Mouse (Mus musculus): ENCODE measurements around the gene Zfp280b. TPM values are rescaled to one million over a fixed set of nuclear protein-coding genes. Genes with fewer than 3 reads are reported as not detected.
"Not testable (repeated sequence)": the region's sequence is repeated elsewhere in the genome, so short reads cannot be mapped to it uniquely, and the experiment has no call there.

The Zfp280b gene
- polyA plus RNA-seq, 1 experiment from 2014 or later, result 14.1 TPM

DNA sequence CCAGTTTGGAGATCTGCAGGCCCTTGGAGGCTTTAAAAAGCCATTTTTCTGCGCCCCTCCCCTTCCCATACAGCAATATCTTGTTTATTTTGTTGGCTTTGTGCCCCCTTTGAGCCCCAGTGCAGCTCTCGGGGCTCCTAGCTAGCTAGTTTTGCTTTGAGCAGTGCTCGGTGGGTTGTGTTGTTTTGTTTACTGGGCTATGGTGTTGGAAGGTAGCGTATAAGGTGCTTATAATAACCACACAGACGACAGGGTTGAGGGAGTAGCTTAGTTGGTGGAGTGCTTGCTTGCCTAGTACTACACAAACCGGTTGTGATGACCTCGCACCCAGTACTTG lies 637 bp downstream of the Zfp280b start:
- Histone ChIP-seq H3K4me3 (replicated peaks) (peak overlapping the region; percentile 91), H3K4me2 (replicated peaks) (peak overlapping the region; percentile 83), H3K27ac (peak overlapping the region; percentile 49; the same call in 1 of the 2 replicates), H3K36me3 (peaks cover 24% of the 10 kb centered on the region), H3K9me3 (no peaks in the 10 kb centered on the region), H3K9ac (replicated peaks) (peak overlapping the region; percentile 93), H3K4me1 (replicated peaks) (peaks cover 17% of the 10 kb centered on the region), H3K27me3 (no peaks in the 10 kb centered on the region)
- 22% methylated on average over 7 of the region's 7 CpGs for WGBS
- 0 out of 2 replicates have a peak, but pooled peaks have one; percentile 2 for ATAC-seq

DNA sequence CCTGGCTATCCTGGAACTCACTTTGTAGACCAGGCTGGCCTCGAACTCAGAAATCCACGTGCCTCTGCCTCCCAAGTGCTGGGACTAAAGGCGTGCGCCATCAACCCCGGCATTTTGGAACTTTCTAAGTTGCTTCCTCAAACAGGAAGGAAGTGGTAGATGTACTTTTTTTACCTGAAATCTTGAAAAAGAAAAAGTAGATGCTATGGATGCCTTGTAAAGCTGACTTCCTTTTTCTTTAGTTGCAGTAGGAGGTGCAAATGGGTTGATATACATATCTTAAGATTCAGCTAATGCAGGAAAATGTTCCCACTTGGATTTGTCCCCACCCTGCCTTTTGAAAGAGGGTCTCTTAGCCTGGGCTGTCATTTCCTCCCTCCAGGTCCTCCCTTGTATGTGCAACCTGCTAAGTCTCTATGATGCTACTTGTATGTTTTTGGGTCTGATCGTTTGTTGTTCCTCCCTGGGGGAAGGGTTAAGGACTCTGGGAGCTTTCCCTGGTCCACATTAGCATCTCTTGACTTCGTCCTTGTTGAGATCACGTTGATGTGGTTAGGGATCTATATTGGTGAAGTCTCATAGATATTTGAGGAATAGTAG lies 1.7 kb downstream of the Zfp280b start:
- no peak for ATAC-seq
- no peaks in the 10 kb centered on the region for H3K27me3 ChIP-seq
- no peak overlapping the region for H3K4me3 ChIP-seq (replicated peaks)
- H3K9ac ChIP-seq (replicated peaks), result no peak overlapping the region
- peaks cover 17% of the 10 kb centered on the region for H3K4me1 ChIP-seq (replicated peaks)
- no peak overlapping the region; the same call in 1 of the 2 replicates for H3K4me2 ChIP-seq (replicated peaks)
- no peak overlapping the region for H3K27ac ChIP-seq
- 96% methylated on average over 8 of the region's 8 CpGs for WGBS
- H3K9me3 ChIP-seq, result no peaks in the 10 kb centered on the region
- peaks cover 34% of the 10 kb centered on the region for H3K36me3 ChIP-seq

DNA sequence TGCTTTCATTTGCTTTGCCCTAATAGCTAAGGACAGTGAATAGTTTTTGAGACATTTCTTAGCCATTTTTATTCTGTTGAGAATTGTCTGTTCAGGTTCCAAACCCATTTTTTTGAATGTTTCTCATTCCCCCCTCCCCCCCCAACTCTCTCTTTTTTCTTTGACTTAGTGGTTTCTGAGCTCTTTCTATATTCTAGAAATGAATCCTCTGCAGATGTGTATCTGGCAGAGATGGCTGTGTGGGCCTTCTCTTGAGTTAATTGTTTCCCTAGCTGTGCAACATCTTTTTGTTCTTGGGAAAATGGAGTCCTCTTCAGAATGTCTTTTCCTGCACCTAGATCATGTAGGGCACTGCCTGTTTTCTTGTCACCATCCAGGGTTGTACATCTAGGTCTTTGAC lies 2.8 kb downstream of the Zfp280b start:
- Histone ChIP-seq H3K4me2 (replicated peaks) (no peak overlapping the region), H3K27ac (no peak overlapping the region), H3K9me3 (no peaks in the 10 kb centered on the region), H3K4me3 (replicated peaks) (no peak overlapping the region), H3K4me1 (replicated peaks) (peaks cover 17% of the 10 kb centered on the region), H3K9ac (replicated peaks) (no peak overlapping the region), H3K36me3 (peaks cover 45% of the 10 kb centered on the region), H3K27me3 (no peaks in the 10 kb centered on the region)
- ATAC-seq, result no peak

- no peak for ATAC-seq
- Histone ChIP-seq H3K4me1 (replicated peaks) (peaks cover 15% of the 10 kb centered on the region), H3K4me2 (replicated peaks) (no peak overlapping the region), H3K4me3 (replicated peaks) (no peak overlapping the region), H3K27me3 (no peaks in the 10 kb centered on the region), H3K27ac (no peak overlapping the region), H3K9ac (replicated peaks) (no peak overlapping the region), H3K36me3 (peaks cover 59% of the 10 kb centered on the region), H3K9me3 (no peaks in the 10 kb centered on the region)
- 97% methylated on average over 5 of the region's 5 CpGs for WGBS
Observed at GRCm38 (mm10) chr10:76036962-76037361, 4.5 kb downstream of the Zfp280b start.

- H3K4me1 ChIP-seq (replicated peaks), result no peaks in the 10 kb centered on the region
- H3K9ac ChIP-seq (replicated peaks), result no peak overlapping the region
- no peaks in the 10 kb centered on the region for H3K9me3 ChIP-seq
- no peak for ATAC-seq
- peaks cover 29% of the 10 kb centered on the region for H3K36me3 ChIP-seq
- 48% methylated on average over 5 of the region's 5 CpGs for WGBS
- no peak overlapping the region for H3K4me3 ChIP-seq (replicated peaks)
- H3K27ac ChIP-seq, result no peak overlapping the region
- H3K4me2 ChIP-seq (replicated peaks), result no peak overlapping the region
- H3K27me3 ChIP-seq, result no peaks in the 10 kb centered on the region
Observed at GRCm38 (mm10) chr10:76045343-76045742, 12.9 kb downstream of the Zfp280b start.

DNA sequence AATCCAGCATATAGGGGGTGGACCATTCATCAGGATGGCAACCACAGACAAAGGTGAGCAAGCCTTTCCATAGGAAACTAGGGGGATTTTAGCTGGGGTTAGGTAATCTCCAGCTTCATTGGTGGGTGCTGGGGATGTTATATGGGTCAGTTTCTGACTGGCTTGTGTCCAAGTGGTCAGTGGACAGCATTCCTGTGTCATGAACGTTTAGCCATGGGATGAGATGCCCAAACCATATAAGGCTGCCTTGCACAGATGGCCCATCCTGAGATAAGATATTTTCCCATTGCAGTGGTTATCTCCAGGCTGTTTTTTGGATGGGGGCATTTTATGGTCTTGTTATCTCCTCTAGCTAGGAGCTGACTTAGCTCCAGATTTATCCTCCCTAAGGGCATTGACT lies 14.3 kb downstream of the Zfp280b start:
- no peak overlapping the region for H3K4me3 ChIP-seq (replicated peaks)
- H3K4me2 ChIP-seq (replicated peaks), result no peak overlapping the region
- WGBS, result 66% methylated on average over 1 of the region's 1 CpGs
- no peaks in the 10 kb centered on the region for H3K4me1 ChIP-seq (replicated peaks)
- H3K9me3 ChIP-seq, result no peaks in the 10 kb centered on the region
- no peak for ATAC-seq
- H3K27ac ChIP-seq, result no peak overlapping the region
- no peak overlapping the region for H3K9ac ChIP-seq (replicated peaks)
- H3K36me3 ChIP-seq, result peaks cover 15% of the 10 kb centered on the region
- no peaks in the 10 kb centered on the region for H3K27me3 ChIP-seq

DNA sequence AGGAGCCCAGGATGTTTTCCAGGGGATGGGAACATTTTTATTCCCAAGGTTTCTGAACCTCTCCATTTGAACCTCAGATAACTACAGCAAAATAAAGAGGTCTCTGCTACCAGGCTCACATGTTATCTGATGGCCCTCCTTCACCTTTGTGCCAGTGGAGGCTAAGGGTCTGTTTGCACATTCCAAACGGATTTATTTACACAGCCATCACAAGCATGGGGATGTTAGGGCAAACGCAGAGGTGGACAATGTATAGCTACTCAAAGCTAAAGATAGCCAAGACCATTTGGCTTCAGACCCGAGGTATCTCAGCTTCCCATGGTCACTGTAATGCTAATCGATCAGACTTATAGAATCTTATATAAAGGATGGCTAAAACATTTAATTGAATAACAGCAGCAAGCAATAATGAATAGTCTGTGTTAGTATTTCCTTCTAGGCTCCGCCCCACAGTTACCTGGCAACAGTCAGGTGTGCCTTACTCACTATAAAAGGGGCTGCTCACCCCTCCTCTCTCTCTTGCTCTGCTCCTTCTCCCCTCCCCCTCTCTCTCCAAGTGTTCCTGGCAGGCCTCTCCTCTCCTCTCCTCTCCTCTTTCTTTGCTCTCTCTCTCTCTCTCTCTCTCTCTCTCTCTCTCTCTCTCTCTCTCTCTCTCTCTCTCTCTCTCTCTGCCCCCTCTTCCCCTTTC lies 14.9 kb downstream of the Zfp280b start:
- Histone ChIP-seq H3K27ac (no peak overlapping the region), H3K4me3 (replicated peaks) (no peak overlapping the region), H3K9ac (replicated peaks) (no peak overlapping the region), H3K4me2 (replicated peaks) (no peak overlapping the region), H3K27me3 (no peaks in the 10 kb centered on the region), H3K36me3 (peaks cover 15% of the 10 kb centered on the region), H3K4me1 (replicated peaks) (no peaks in the 10 kb centered on the region), H3K9me3 (no peaks in the 10 kb centered on the region)
- 62% methylated on average over 5 of the region's 5 CpGs for WGBS
- ATAC-seq, result no peak

GRCm38 (mm10) chr10:76048967-76049366 lies 16.5 kb downstream of the Zfp280b start:
- H3K27ac ChIP-seq, result no peak overlapping the region
- H3K4me2 ChIP-seq (replicated peaks), result no peak overlapping the region
- H3K4me1 ChIP-seq (replicated peaks), result no peaks in the 10 kb centered on the region
- no peaks in the 10 kb centered on the region for H3K27me3 ChIP-seq
- WGBS, result 68% methylated on average over 6 of the region's 6 CpGs
- ATAC-seq, result no peak
- no peak overlapping the region for H3K9ac ChIP-seq (replicated peaks)
- H3K36me3 ChIP-seq, result peaks cover 4% of the 10 kb centered on the region
- H3K4me3 ChIP-seq (replicated peaks), result no peak overlapping the region
- no peaks in the 10 kb centered on the region for H3K9me3 ChIP-seq

DNA sequence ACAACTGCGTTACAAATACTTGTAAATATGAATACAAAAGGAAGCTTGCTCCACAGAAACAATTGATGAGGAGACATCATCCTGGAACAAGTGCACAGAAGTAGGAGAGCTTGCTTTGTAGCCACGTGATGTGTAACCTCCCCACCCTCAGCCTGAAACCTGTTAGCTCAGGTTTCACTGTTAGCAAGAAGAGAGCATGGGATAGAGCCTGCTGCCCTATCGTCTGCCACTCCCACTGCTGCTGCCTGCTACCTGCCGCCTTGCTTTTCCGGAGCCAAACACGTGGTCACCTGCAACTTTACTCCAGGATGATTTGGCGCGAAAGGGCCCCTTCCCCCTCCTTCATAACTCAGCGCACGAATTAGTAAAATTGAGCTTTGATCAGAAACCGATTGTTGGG lies 19.4 kb downstream of the Zfp280b start:
- no peak overlapping the region for H3K4me2 ChIP-seq (replicated peaks)
- H3K4me3 ChIP-seq (replicated peaks), result no peak overlapping the region
- H3K36me3 ChIP-seq, result no peaks in the 10 kb centered on the region
- no peaks in the 10 kb centered on the region for H3K27me3 ChIP-seq
- H3K27ac ChIP-seq, result no peak overlapping the region
- H3K9me3 ChIP-seq, result no peaks in the 10 kb centered on the region
- no peak for ATAC-seq
- H3K4me1 ChIP-seq (replicated peaks), result no peaks in the 10 kb centered on the region
- H3K9ac ChIP-seq (replicated peaks), result no peak overlapping the region
- WGBS, result 85% methylated on average over 11 of the region's 11 CpGs

DNA sequence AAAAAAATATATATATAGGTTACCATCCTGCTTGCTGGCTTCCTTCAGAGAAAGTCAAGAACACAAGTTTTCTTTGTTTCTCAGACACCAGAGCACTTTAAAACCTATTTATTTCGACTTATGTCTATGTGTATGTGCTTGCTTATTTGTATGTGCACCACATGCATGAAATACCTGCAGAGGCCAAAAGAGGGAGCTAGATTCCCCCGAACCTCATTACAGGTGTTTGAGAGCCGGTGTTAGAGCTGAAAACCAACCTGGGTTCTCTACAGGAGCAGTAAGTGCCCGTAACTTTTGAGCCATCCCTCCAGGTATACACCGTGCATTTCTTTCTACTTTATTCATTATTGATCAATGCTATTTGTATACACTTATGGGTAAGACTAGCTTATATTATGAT lies 30.0 kb downstream of the Zfp280b start:
- Histone ChIP-seq H3K4me2 (replicated peaks) (no peak overlapping the region), H3K36me3 (no peaks in the 10 kb centered on the region), H3K27ac (no peak overlapping the region), H3K4me1 (replicated peaks) (no peaks in the 10 kb centered on the region), H3K9ac (replicated peaks) (no peak overlapping the region), H3K9me3 (no peaks in the 10 kb centered on the region), H3K4me3 (replicated peaks) (no peak overlapping the region), H3K27me3 (no peaks in the 10 kb centered on the region)
- no peak for ATAC-seq
- 92% methylated on average over 5 of the region's 5 CpGs for WGBS

DNA sequence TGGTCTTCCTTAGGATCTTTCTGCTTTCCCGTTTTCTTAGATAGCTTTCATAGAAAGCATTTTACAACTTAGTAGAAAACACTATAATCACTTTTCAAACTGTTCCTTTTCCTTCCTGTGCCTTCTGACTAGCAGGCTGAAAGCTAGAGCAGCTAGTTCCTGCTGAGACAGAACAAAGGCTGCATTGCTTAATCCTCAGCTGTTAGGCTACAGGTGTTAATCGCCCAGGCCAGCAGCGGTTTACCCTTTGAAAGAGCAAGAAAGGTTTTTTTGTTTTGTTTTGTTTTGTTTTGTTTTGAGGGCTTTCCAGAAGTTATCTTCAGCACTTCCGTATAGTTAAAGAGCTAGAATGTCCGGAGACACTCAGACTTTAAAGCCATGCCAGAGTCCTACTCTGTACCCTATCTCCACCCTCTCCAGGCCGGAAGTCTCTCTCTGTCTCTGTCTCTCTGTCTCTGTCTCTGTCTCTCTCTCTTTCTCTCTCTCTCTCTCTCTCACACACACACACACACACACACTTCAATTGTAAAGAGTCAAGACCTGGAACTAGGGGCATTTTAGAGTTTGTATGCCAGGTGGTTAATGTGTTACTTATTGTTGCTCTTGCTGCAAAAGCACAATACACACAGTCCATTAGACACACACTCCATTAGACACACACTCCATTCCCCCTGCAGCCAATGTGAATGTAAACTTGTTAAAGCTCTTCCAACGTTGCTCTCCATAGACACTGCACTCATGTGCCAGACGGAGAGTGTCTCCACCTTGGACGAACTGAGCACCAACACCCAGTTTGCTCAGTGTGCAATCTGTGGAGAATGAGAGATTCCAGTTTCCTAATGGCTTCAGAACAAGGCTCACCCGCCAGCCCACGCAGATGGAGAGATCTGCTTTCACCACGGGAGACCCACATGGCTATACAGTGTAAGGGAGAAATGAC lies 35.5 kb downstream of the Zfp280b start:
- Histone ChIP-seq H3K4me2 (replicated peaks) (no peak overlapping the region), H3K27ac (no peak overlapping the region), H3K27me3 (no peaks in the 10 kb centered on the region), H3K4me3 (replicated peaks) (no peak overlapping the region), H3K36me3 (no peaks in the 10 kb centered on the region), H3K9ac (replicated peaks) (no peak overlapping the region), H3K9me3 (no peaks in the 10 kb centered on the region), H3K4me1 (replicated peaks) (0 out of 2 replicates have a peak, but pooled peaks cover 3% of the 10 kb centered on the region)
- no peak for ATAC-seq
- 35% methylated on average over 12 of the region's 12 CpGs for WGBS

DNA sequence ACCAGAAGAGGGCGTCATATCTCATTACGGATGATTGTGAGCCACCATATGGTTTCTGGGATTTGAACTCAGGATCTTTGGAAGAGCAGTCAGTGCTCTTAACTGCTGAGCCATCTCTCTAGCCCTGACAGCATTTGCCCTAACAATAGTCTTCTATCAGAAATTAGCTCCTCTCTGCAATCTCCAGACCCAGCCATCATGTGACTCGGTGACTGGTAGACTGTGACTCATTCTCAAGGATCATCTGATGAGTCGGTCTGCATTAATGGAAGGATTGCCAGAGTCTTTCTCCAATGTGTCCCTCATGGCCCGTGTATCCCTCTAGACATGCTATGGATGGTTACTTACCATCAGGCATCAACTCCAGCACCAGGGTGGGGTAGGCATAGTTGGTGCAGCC lies 39.6 kb downstream of the Zfp280b start:
- 95% methylated on average over 5 of the region's 5 CpGs for WGBS
- H3K4me3 ChIP-seq (replicated peaks); H3K9me3 ChIP-seq; H3K9ac ChIP-seq (replicated peaks); H3K4me2 ChIP-seq (replicated peaks); H3K27me3 ChIP-seq; ATAC-seq; H3K27ac ChIP-seq; H3K36me3 ChIP-seq; H3K4me1 ChIP-seq (replicated peaks): not testable (repeated sequence)

All from midbrain, embryonic 13.5 days (tissue).